Mouse (Mus musculus) heart, postnatal 14 days (tissue): Measurements from ENCODE around the gene Ahcyl2. TPM values are rescaled to one million over a fixed set of nuclear protein-coding genes. Genes with fewer than 3 reads are reported as not detected.
"Not testable (repeated sequence)": the region's sequence is repeated elsewhere in the genome, so short reads cannot be mapped to it uniquely, and the experiment has no call there.

Source experiments
- DNase-seq, 2 experiments: peaks; one replicate each; pipeline ENCODE4 v3.0.0; 2021 to 2022
- intact Hi-C: fragments of 180-260 bp; cut with DNase I; formaldehyde crosslinking; loops from one replicate; pipeline ENCODE4 v1.15.1; 2025
- long read RNA-seq, 2 experiments: library from polyadenylated mRNA; stranded (forward); transcript quantifications; one replicate each; pipeline ENCODE4 v2.0.0; 2021
- total RNA-seq, 2 experiments: library from RNA; stranded (reverse); gene quantifications; 2 replicates each; pipeline ENCODE4 v1.2.3; 2021

Gene Ahcyl2
- 10 to 100 TPM; 15.0 TPM for total RNA-seq
- long read RNA-seq, experiment 1, full-length matches to known transcripts: 1 of 1 reads
- long read RNA-seq, experiment 1, partial matches to known transcripts: 0 of 1 reads
- long read RNA-seq, experiment 1, other reads (novel, unspliced or antisense): 0 of 1 reads
- long read RNA-seq, experiment 2, partial matches to known transcripts: 0 of 3 reads
- long read RNA-seq, experiment 2, other reads (novel, unspliced or antisense): 3 of 3 reads

DNA sequence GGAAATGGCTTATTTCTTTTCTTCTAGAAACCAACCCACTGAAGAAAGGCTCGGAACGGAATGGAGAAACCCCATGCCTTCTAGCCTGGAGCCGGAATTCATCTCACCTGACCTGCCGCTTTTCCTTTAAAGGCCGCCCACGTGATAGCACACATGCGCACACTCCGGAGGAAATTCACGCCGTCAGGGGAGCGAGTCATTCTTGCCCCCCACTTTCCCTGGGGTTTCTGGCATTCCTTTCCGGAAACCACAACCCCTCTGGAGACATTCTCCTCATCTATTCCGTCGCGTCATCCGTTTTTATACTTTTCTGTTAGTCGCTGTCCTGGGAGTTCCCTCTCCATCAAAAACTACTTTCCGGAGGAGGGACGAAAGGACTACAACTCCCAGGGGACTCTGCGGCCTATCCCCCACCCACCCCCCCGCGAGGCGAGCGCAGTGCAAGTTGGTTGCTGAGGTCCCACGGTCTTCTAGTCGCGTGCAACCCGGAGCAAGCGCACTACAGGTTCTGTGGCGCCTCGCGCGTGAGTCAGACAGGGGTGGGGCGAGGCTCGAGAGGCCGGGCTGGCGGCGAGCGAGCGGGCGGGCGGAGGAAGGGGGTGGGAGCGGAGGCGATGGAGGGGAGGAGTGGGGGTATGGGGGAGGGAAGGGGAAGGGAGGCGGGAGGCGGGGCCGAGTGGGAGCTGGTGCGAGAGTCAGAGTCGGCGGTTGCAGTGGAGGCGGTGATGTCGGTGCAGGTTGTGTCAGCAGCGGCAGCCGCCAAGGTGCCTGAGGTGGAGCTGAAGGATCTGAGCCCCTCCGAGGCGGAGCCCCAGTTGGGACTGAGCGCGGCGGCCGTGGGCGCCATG is at the start of gene Ahcyl2:
TSS of gene Ahcyl2 (plus strand) at position 199 of the 848 bp plus-strand sequence.
- intact Hi-C loops: loop anchor here (5.0 kb wide), 1 partner anchor 49 kb away; no protein-coding TSS in a partner anchor
- peak; percentile 94 to 96 for DNase-seq

DNA sequence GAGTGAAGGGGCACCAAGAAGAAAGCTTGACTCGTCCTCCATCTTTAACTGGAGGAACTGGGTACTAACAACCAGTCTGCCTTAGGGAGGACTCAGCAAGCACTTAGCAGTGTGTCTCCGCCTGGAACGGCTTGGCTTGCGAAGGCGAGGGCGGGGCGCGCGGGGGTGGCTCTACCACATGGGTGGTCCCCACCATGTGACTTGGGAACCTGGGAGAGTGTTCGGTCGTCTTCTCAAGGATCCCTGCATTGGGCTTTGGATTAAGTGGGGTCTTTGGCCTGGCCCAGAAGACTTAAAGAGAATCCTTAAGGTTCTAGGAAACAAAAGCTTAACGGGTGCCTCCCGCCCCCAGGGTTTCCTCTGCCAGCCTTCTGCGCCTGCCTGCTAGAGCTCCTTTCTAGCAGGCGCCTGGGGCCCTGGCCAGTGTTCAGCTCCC is 48.9 kb upstream of the Ahcyl2 start:
- intact Hi-C loops: no loop called here
- peak; percentile 61 to 72 for DNase-seq

- intact Hi-C loops: no loop called here
- DNase-seq: no peak
Observed at GRCm38 (mm10) chr6:29721890-29722289, 45.9 kb upstream of the Ahcyl2 start.

GRCm38 (mm10) chr6:29726576-29727200 is 41.1 kb upstream of the Ahcyl2 start:
- intact Hi-C loops: no loop called here
- DNase-seq: no peak

GRCm38 (mm10) chr6:29728035-29728434 is 39.8 kb upstream of the Ahcyl2 start:
- intact Hi-C loops: no loop called here
- DNase-seq: no peak

- intact Hi-C loops: no loop called here
- no peak for DNase-seq
Observed at GRCm38 (mm10) chr6:29729491-29729890, 38.3 kb upstream of the Ahcyl2 start.

DNA sequence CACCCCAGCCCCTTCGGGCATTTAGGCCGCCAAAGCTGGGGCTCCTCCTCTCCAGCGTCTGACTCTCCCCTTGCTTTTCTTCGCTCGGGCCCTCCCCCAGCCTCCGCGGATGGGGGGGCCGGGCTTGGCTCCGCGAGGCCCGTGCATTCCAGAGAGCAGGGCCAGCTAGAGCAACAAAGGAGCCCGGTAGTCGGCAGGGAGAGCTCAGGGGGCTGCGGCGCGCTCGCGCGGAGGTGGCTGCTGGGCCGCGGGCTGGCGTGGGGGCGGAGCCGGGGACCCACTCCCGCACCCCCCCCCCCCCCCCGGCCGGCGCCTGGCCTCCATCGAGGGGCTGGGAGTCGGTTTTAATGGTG is 32.5 kb upstream of the Ahcyl2 start, which contains the start of gene Smo:
TSS of gene Smo (plus strand) at position 168 of the 353 bp plus-strand sequence.
- DNase-seq: peak; percentile 86 to 87

GRCm38 (mm10) chr6:29735689-29736451 is 31.9 kb upstream of the Ahcyl2 start:
- intact Hi-C loops: no loop called here
- peak; percentile 73 for DNase-seq

More for the DNA sequence above, 32.5 kb upstream of the Ahcyl2 start, which contains the start of gene Smo:
- intact Hi-C loops: no loop called here

GRCm38 (mm10) chr6:29736610-29737458 is 31.0 kb upstream of the Ahcyl2 start:
- intact Hi-C loops: no loop called here
- DNase-seq: no peak

DNA sequence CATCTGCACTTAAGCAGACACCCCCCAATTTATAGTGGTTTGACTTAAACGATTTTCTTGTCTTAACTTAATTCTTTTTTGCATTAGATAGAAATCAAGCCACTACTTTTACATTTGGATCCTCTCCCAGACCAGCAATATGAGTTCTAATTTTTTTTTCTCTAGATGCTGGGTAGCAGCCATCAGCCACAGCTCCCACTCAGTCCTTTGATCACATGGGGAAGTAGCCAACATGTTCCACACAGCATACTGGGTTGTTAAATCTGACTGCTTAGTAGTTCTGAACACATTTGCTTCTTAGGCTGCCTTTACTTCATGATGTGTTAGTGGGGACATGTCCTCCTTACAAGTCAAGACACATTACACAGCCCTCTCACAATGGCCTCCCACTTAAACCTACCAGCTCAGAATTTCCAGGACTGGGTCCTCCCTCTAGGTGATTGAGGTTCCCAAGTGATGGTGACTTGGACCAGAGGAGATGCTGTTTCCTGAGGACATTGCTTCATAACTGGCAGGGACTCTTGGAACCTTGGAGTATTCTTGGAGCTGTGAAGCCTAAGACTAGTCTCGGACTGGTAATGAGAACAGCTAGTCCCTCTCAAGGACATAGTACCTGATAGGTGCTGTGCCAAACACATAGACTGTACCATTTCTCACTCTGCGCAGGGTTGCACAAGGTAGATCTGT is 16.2 kb upstream of the Ahcyl2 start:
- intact Hi-C loops: no loop called here
- DNase-seq: no peak

DNA sequence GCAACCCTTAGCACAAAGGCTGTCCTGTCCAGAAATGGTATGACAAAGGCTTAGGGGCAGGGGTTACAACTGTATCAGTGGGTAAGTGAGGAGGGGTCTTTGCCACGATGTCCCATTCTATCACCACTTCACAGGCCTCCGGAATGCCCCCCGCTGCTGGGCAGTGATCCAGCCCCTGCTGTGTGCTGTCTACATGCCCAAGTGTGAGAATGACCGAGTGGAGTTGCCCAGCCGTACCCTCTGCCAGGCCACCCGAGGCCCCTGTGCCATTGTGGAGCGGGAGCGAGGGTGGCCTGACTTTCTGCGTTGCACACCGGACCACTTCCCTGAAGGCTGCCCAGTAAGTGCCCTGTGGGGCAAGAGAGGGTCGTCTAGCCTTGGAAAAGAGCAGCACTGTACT is 14.5 kb upstream of the Ahcyl2 start:
- no peak for DNase-seq
- intact Hi-C loops: no loop called here

DNA sequence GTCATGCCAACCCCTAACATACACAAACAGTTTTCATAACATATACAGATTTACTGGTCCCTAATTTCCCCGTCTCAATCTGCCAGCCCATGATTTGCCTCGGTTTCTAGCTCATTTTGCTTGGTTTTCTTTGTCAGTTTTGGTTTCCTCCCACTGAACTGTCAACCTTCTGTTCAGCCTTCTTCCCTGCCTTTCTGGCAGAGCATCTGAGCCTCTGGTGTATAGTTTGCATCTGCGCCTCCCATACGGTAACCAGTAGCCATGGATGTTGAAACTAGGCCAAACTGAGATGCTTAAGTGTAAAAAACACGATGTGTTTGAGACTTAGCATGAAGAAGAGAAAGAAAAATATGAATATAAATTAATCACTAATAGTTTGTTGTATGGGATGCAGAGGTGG is 11.8 kb upstream of the Ahcyl2 start:
- intact Hi-C loops: no loop called here
- no peak for DNase-seq

DNA sequence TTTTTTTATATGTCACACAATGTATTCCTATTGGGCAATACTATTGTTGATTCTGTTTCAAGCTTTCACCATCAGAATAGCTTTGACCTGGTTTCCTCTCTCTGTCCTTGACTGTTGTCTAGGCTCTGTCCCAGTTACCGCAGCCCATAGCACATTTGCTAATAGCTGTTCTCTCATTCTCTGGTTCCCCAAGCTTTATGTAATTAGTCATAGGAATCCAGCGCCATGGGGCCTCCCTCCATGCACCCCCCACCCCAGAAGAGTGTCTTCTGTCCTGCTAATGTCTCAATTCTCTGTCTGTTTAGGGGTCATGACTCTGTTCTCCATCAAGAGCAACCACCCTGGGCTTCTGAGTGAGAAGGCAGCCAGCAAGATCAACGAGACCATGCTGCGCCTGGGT is 11.3 kb upstream of the Ahcyl2 start:
- intact Hi-C loops: no loop called here
- DNase-seq: no peak

DNA sequence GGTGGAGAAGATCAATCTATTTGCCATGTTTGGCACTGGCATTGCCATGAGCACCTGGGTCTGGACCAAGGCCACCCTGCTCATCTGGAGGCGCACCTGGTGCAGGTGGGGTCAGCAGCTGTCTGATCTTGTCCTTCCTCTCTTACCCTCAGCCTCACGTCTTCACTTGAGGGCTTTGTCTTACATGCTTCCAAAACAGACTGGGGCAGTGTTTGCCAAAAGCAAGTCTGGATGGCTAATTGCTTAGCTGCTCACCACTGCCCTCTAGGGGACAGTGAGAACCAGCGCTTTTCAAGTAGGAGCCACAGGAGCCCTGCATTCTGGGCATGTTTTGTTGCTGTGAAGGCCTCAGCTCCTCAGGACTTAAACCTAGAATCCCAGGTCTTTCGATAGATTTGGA is 9.4 kb upstream of the Ahcyl2 start:
- peak; percentile 76 to 86 for DNase-seq
- intact Hi-C loops: no loop called here

GRCm38 (mm10) chr6:29759012-29759679 is 8.7 kb upstream of the Ahcyl2 start:
- intact Hi-C loops: no loop called here

DNA sequence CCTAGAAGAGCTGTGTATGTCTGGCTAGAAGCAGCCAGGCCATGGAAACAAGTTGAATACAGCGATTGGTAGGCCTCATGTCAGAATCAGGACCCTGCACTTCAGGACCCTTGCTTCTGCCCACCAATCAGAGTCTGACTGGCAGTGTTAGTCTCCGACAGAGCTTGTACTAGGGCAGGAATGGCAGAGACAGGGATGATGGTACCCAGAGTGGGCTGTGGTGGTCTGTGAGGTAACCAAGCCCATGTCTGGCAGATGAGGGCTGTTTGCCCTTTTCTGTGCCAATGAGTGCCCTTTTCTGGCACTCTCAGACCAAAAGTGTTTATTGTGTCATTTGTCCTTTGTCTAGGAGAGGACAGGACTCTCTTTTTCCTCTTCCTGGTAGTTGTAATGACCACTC is 7.4 kb upstream of the Ahcyl2 start:
- DNase-seq, intact Hi-C loops: not testable (repeated sequence)

More at GRCm38 (mm10) chr6:29759012-29759679, 8.7 kb upstream of the Ahcyl2 start:
- DNase-seq: no peak

GRCm38 (mm10) chr6:29761282-29761681 is 6.5 kb upstream of the Ahcyl2 start:
- intact Hi-C loops: no loop called here
- DNase-seq: no peak

- intact Hi-C loops: no loop called here
- DNase-seq: no peak
Observed at GRCm38 (mm10) chr6:29762524-29762923, 5.3 kb upstream of the Ahcyl2 start.
